Mouse (Mus musculus) spleen, adult 2 months (tissue): ENCODE measurements at regions not wholly inside any gene's neighbourhood (a gene's known extent, or its start where the extent isn't known, plus 50 kb on each side); places are given as distances from the start of the nearest gene placed in this dataset.

Experiments
- DNase-seq, 2 experiments: peaks; one replicate each; pipeline versions ENCODE4 v3.0.0 to v3.0.0-alpha.2; 2012 to 2021; ENCODE audit warnings: low spot score in 2 of 2, low read depth in 1 of 2
- H3K27ac ChIP-seq: fragments of 200-500 bp; 2 replicates; pipeline ENCODE4 v1.5.1; 2012; ENCODE audit warnings: low read length, inconsistent platforms; ENCODE audit not compliant: insufficient read depth
- H3K27me3 ChIP-seq: fragments of 200-500 bp; 2 replicates; pipeline ENCODE4 v1.6.1; 2012; ENCODE audit warnings: mild to moderate bottlenecking, moderate library complexity, low read length, inconsistent platforms; ENCODE audit not compliant: control insufficient read depth, insufficient read depth
- H3K36me3 ChIP-seq: fragments of 200-500 bp; 2 replicates; pipeline ENCODE4 v1.6.1; 2012; ENCODE audit warnings: mild to moderate bottlenecking, low read length, inconsistent platforms; ENCODE audit not compliant: control insufficient read depth, insufficient read depth
- H3K4me1 ChIP-seq: fragments of 200-500 bp; 2 replicates; pipeline ENCODE4 v1.6.1; 2011; ENCODE audit warnings: inconsistent platforms; ENCODE audit not compliant: control insufficient read depth, insufficient read depth, insufficient read length
- H3K4me3 ChIP-seq: fragments of 200-500 bp; 2 replicates; pipeline ENCODE4 v1.5.1; 2011; ENCODE audit warnings: mild to moderate bottlenecking, inconsistent platforms; ENCODE audit not compliant: insufficient read depth, insufficient read length; ENCODE audit errors: extremely low read depth
- CTCF ChIP-seq: fragments of 200-500 bp; IDR thresholded peaks from 2 replicates; pipeline ENCODE4 v1.5.1; 2011; ENCODE audit warnings: mild to moderate bottlenecking, inconsistent platforms; ENCODE audit not compliant: insufficient read depth, insufficient read length, insufficient replicate concordance; ENCODE audit errors: extremely low read depth
- POLR2A ChIP-seq: fragments of 200-500 bp; IDR thresholded peaks from 2 replicates; pipeline ENCODE4 v1.6.1; 2011; ENCODE audit warnings: low read depth, low read length, inconsistent platforms
- WGBS: fragments of 180-500 bp; shearing (Covaris S2); methylation state at CpG from one replicate; pipeline ENCODE4 v1.1.7; 2018; 5-methylcytosine and 5-hydroxymethylcytosine counted together

- no peaks in the 10 kb centered on the region for H3K27me3 ChIP-seq
- H3K4me3 ChIP-seq: no peak overlapping the region
- no peaks in the 10 kb centered on the region for H3K4me1 ChIP-seq
- TF ChIP-seq POLR2A: no peak
- TF ChIP-seq CTCF: no peak
- H3K36me3 ChIP-seq: no peaks in the 10 kb centered on the region
- DNase-seq: no peak
- H3K27ac ChIP-seq: no peak overlapping the region
- 56% methylated on average over 9 of the region's 9 CpGs for WGBS
These were observed 184.5 kb upstream of the Acvr2a start for GRCm38 (mm10) chr2:48629106-48630050.

- no peaks in the 10 kb centered on the region for H3K4me1 ChIP-seq
- no peak overlapping the region for H3K27ac ChIP-seq
- no peak for DNase-seq
- no peaks in the 10 kb centered on the region for H3K27me3 ChIP-seq
- H3K4me3 ChIP-seq: no peak overlapping the region
- 87% methylated on average over 10 of the region's 10 CpGs for WGBS
- H3K36me3 ChIP-seq: no peaks in the 10 kb centered on the region
- no peak for TF ChIP-seq CTCF
- TF ChIP-seq POLR2A: no peak
These were observed 179.3 kb upstream of the Acvr2a start for GRCm38 (mm10) chr2:48634456-48635174.

GRCm38 (mm10) chr2:48636108-48636507 is 177.8 kb upstream of the Acvr2a start:
- no peak for DNase-seq
- Histone ChIP-seq H3K36me3 (no peaks in the 10 kb centered on the region), H3K4me3 (no peak overlapping the region), H3K27me3 (no peaks in the 10 kb centered on the region), H3K4me1 (no peaks in the 10 kb centered on the region), H3K27ac (no peak overlapping the region)
- WGBS: 84% methylated on average over 2 of the region's 2 CpGs
- TF ChIP-seq POLR2A (no peak), CTCF (no peak)

GRCm38 (mm10) chr2:48644114-48644513 is 169.8 kb upstream of the Acvr2a start:
- 87% methylated on average over 3 of the region's 3 CpGs for WGBS
- Histone ChIP-seq H3K4me3 (no peak overlapping the region), H3K27me3 (no peaks in the 10 kb centered on the region), H3K36me3 (no peaks in the 10 kb centered on the region), H3K27ac (no peak overlapping the region), H3K4me1 (no peaks in the 10 kb centered on the region)
- DNase-seq: no peak
- TF ChIP-seq POLR2A (no peak), CTCF (no peak)

GRCm38 (mm10) chr2:48650281-48650680 is 163.6 kb upstream of the Acvr2a start:
- no peak for TF ChIP-seq POLR2A
- no peak for TF ChIP-seq CTCF
- Histone ChIP-seq H3K4me3 (no peak overlapping the region), H3K36me3 (no peaks in the 10 kb centered on the region), H3K27me3 (no peaks in the 10 kb centered on the region), H3K4me1 (no peaks in the 10 kb centered on the region), H3K27ac (no peak overlapping the region)
- no peak for DNase-seq
- WGBS: 39% methylated on average over 2 of the region's 2 CpGs

GRCm38 (mm10) chr2:48661222-48661621 is 152.7 kb upstream of the Acvr2a start:
- H3K4me1 ChIP-seq: no peaks in the 10 kb centered on the region
- H3K27ac ChIP-seq: no peak overlapping the region
- TF ChIP-seq CTCF: no peak
- TF ChIP-seq POLR2A: no peak
- no peak overlapping the region for H3K4me3 ChIP-seq
- no peaks in the 10 kb centered on the region for H3K36me3 ChIP-seq
- no peaks in the 10 kb centered on the region for H3K27me3 ChIP-seq
- no peak for DNase-seq
- 89% methylated on average over 1 of the region's 1 CpGs for WGBS

GRCm38 (mm10) chr2:48665103-48665502 is 148.8 kb upstream of the Acvr2a start:
- no peak overlapping the region for H3K4me3 ChIP-seq
- TF ChIP-seq POLR2A: no peak
- TF ChIP-seq CTCF: no peak
- no peaks in the 10 kb centered on the region for H3K27me3 ChIP-seq
- 74% methylated on average over 2 of the region's 2 CpGs for WGBS
- H3K4me1 ChIP-seq: no peaks in the 10 kb centered on the region
- no peak for DNase-seq
- no peak overlapping the region for H3K27ac ChIP-seq
- H3K36me3 ChIP-seq: no peaks in the 10 kb centered on the region
